Mouse (Mus musculus): ENCODE results near the gene Ncapd3.

Ncapd3 gene

DNA sequence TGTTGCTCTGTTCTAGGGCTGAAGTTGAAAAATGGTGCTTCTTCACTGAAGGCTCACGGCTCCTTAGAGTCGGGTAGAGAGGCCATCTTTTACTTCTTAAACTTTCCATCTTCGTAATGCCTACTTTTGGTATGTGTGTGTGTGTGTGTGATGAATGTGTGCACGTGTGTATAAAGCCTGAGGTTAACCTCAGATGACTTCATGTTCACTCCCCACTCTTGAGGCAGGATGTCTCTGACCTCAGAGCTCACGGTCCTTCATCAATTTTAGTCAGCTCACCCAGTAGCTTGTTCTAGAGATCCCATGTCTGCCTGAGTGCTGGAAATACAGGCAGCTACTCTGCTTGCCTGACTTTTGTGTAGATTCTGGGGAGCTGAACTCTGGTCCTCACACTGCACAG lies 13.9 kb downstream of the Ncapd3 start:
- DNase-seq (ENCODE audit: low spot score), result no peak

DNA sequence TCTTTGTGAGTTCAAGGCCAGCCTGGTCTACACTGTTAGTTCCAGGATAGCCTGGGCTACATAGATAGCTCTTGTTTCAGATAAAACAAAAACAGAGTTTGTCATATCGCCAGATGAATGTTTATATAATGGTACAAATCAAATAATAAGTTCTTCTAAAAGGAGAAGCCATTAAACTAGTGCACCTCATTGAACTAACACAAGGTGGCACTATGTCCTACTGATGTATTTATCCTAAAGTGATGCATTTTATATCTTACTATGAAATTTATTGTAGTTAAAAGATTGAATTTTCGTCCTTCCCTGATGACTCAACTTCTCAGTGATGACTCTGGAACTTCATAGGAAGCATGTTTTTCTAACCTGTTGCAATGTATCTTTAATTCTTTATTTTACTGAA lies 19.5 kb downstream of the Ncapd3 start:
- no peak for DNase-seq (ENCODE audit: low spot score)

DNA sequence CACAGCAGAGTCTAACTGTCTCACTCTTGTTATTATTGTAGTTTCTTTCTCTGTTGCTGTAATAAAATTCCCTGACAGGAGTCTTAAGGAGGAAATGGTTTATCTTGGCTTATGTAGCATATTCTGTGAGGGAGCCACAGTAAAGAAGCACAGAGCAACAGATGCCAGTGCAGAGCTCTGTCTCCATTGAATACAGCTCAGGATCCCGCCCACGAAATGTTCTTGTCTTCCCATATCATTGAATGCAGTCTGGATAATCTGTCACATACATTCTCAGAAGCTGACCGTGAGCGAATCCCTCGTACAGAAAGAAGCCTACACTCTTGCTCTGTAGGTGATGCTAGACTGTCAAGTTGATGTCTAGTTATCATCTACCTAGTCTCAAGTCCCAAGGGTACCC lies 28.4 kb downstream of the Ncapd3 start:
- no peak for DNase-seq (ENCODE audit: low spot score)

DNA sequence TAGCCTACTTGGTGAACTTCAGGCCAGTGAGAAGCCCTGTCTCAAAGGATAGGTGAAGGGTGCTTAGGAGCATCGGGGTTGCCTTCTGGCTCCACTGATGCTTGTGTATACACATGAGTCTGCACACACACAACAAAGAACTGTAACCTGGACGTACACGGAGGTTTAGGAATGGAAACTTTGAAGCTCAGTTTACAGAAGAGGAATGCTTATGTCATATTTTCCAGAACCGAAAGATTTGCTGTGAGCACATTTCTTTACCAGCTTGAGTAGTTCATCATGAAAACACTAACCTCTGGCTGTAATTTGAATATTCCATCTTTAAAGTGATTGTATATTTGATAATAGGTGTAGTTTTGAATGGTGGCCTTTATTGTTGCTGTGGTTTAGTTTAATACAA lies 40.9 kb downstream of the Ncapd3 start:
- DNase-seq (ENCODE audit: low spot score), result no peak

DNA sequence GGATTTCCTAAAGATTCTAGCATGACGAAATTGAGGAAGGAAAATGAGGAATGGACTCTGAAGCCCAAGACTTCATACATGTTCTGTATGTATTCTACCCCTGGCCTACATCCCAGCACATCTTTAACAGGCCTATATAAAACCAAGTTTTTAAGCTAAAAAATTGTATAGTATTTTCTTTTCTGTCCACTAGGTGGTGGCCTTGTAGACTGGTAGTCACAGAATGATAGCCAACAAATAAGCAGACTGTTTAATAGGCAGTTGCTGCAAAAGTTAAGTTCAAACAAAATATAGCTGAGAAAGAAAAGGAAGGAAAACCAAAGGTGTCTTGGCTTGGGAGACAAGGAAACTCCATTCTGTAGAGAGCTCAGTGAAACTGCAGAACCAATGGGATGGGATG lies 44.7 kb downstream of the Ncapd3 start:
- peak; percentile 11 for DNase-seq (ENCODE audit: low spot score)

DNA sequence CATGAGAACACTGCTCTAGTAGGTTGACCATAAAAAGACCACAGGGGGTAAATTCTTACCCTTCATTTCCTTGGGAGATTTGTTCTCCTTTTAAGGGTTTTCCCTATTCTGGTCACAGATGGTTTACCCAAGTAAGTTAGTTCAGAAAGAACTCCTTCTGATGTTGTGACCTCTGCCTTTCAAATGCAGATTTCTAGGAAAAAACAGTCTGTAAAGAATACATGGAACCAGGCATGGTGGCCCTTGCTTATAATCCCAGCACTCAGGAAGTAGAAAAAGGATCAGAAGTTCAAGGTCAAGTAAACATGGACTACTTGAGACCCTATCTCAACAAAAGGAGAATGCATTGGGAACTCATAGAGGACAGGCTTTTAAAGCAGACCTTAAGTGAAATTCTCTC lies 45.8 kb downstream of the Ncapd3 start:
- DNase-seq (ENCODE audit: low spot score), result no peak

DNA sequence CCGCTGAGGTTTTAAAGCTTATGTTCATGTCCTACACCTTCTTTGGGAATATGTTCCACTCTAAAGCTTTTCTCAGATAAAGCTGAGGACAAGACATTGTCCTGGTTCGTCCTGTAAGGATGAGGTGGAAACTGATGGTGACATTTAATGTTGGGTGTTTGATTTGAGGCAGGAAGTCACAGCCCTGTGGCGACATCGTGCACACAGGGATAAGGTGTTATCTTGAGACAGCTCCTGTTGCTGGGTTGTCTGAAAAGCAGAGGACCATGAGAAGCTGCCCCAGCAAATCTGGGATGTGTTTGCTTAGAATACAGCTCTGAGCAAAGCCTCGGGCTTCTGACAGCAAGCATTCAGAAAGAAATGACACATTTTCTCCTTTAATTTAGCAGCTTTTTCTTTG lies 56.3 kb downstream of the Ncapd3 start:
- DNase-seq (ENCODE audit: low spot score), result no peak

GRCm38 (mm10) chr9:27087402-27087801 lies 57.4 kb downstream of the Ncapd3 start:
- DNase-seq (ENCODE audit: low spot score), result no peak

DNA sequence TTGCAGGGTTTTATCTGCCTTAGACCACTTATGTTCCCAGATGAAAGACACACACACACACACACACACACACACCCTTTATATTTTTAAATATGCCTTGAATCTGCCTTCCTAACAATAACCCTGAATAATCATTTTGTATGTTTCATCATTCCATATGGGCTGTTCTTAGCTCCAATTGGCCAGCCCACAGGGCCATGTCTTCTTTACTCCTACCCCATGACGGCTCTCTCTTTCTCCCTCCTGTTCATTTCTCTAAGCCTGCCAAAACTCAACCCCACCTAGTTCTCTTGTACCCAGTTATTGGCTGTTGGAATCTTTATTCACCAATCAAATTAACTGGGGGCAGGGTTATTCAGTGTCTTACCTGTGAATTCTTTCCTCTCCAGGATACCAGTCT lies 60.2 kb downstream of the Ncapd3 start:
- no peak for DNase-seq (ENCODE audit: low spot score)

DNA sequence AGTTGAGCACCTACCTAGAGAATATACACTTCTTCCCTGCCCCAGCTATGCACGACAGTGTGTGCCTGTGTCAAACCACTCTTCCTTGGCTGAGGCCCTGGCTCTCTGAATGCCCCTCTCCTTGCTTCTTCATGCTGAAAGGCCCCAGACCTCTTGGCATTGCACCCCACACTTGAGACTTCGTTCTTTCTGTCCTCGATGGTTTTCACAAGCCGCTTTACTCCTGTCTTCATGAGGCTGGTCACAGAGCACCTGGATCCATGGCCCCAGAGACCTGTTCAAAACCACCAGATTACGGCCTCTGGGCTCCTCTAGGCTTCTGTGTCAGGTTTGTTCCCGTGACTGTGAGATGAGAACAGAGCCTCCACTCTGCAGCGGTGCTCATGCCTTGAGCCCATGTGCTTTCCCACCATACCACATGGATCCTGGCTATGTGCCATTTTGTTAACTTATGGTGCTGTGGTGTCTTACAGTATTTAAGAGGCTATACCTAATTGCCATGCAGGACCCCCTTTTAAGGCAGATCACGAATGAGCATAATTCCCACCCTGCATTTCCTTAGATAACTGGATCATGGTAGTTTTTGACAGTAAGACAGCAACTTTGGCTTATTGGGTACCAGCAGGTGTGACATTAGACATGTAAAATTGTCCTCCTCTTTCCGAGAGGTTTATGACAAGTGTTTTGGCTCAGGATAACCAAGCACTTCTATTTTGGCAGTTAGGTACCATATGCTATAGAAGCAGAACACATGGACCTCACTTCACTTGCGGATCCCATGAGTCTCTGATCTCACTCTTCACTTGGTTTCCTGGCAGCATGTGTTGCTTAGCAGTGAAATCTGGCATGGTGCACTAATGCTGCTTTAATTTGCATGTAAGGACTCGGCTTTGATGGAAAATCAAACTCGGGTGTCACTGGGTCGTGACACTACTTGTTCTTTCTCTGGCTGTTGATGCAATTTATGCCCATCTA lies 61.1 kb downstream of the Ncapd3 start:
- DNase-seq (ENCODE audit: low spot score), result no peak

GRCm38 (mm10) chr9:27092916-27093315 lies 62.9 kb downstream of the Ncapd3 start:
- no peak for DNase-seq (ENCODE audit: low spot score)

DNA sequence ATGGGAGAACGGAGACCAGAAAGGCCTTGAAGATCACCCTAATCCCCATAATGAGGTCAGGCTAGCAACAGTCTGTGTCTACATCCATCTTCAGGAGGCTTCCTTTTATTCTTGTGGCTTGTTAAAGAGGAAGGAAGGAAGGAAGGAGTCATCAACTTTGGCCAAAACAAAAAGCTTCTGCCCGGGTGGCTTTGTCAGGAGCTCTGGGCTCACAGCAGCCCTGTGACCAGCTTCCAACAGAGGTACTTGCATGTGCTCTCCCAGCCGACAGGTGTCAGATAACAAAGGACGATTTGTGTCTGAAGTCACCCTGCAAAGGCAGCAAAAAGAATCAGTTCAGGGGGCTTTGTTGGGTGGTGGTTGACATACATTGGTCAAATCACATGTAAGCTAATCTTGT lies 68.1 kb downstream of the Ncapd3 start:
- no peak for DNase-seq (ENCODE audit: low spot score)

DNA sequence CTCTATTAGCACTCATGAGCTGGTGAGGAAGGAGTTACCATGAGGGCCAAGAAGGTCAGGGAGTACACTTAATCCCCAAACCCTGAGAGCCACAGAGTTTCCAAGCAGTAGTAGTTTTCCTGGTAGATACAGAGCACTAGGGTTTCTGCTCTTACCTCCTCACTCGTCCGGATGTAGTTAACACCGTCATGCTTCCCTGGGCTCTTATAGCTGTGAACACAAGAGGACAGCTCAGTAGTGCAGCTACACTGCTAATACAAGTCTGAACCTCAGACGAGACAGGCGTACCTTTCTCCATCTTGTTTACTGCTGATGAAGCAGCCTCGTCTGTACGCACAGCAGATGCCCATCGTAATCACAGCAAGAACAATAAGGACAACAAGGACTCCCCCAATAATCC lies 68.6 kb downstream of the Ncapd3 start:
- no peak for DNase-seq (ENCODE audit: low spot score)

DNA sequence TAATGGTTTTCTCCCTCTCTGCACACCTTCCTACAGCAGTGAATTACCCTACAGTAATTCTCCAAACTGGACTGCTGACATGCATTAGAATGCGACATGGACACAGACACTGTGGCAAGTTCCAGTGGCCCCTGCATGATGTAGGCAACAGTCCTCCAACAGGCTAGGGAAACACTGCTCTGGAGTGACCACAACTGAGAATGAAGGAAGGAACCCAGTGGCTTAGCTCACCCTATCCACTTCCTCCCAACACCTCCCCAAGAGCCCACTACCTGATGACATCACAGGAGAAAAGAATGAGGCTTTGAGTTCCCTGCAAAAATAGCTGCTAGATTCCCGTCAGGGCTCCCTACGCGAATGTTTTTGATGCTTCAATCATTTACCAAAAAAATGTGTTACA lies 69.5 kb downstream of the Ncapd3 start:
- no peak for DNase-seq (ENCODE audit: low spot score)

DNA sequence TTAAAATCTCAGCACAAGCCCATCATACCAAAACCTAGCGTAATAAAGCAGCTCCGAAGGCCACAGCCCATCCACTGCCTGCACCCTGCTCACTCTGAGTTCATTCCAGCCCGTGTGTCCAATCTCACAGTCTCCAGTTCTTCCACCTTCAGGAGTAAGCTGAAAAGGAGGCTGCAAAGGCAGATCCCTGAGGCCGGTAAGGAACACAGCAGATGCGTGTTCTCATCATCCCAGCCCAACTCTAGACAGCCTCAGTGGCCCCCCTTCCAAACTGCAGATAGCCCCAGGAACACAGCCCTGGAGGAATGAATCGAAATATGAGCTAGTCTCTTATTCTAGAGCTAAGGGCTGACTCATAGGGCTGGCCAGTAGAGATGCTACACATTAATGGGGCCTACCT lies 71.5 kb downstream of the Ncapd3 start:
- DNase-seq (ENCODE audit: low spot score), result no peak

DNA sequence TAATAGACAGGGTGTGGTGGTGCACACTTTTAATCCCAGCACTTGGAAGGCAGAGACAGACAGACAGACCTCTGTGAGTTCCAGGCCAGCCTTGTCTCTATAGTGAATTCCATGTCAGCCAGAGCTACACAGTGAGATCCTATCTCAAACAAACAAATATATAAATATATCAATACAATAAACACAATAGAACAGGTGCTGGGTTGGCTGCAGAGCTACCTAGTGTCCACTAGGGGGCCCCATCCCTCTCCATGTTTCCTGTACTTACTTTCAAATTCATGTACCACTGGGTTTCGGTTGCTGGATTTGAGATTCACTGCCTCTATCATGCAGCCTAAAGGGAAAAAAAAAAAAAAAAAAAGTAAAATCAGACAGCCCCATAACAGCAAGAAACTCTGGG lies 76.1 kb downstream of the Ncapd3 start:
- peak; percentile 53 for DNase-seq (ENCODE audit: low spot score)

DNA sequence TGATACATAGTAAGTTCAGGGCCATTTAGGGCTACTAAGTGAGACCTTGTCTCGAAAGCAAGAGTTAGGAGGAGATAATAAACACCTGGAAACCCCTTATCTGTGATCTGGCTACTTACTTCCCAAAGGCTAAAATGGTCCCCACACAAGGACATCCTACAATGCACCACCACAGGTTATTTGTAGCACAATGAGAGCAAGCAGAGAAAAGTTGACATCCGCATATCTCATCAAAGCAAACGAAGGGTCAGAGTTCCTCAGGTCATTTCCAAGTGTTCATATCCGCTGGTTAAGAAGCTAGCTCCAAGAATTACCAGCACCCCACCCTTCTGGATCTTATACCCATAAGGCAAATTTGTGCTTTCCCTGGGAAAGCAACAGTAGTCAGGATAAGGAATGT lies 78.5 kb downstream of the Ncapd3 start:
- DNase-seq (ENCODE audit: low spot score), result no peak

GRCm38 (mm10) chr9:27109533-27110514 lies 79.8 kb downstream of the Ncapd3 start:
- no peak for DNase-seq (ENCODE audit: low spot score)

DNA sequence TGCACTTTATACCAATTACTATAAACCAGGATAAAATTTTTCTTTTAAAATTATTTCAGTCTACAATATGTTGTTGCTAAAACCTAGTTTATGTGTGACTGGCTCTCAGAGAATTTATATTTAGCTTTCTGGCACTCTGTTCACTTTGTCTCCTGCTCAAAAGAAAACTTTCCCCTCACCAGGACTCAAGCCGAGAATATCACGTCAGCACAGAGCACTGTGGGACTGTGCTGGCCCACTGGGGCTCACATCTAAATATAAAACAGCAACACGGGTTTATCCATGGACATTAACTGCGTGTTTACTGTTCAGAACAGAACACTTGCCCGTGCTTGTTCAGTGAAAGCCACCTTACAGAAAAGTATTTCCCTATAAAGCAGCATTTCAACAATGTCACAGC lies 80.7 kb downstream of the Ncapd3 start:
- no peak for DNase-seq (ENCODE audit: low spot score)

GRCm38 (mm10) chr9:27111756-27112155 lies 81.8 kb downstream of the Ncapd3 start:
- DNase-seq (ENCODE audit: low spot score), result no peak

- no peak for DNase-seq (ENCODE audit: low spot score)
Measured at GRCm38 (mm10) chr9:27121254-27121653, 91.3 kb downstream of the Ncapd3 start.

DNA sequence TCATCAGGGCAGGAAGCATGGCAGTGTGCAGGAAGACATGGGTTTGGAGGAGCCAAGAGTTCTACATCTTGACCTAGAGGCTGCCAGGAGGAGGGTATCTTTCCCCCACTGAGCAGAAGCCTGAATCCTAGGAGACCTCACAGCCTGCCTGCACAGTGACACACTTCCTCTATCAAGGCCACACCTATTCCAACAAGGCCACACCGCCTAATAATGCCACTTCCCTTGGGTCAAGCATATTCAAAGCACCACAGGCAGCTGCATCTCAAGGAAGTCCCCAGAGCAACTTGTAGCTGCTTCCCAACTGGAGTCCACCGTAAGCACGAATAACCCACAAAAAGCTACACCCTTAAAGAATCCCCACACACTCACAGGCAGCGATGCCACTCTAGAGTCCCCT lies 92.1 kb downstream of the Ncapd3 start:
- DNase-seq (ENCODE audit: low spot score), result no peak

DNA sequence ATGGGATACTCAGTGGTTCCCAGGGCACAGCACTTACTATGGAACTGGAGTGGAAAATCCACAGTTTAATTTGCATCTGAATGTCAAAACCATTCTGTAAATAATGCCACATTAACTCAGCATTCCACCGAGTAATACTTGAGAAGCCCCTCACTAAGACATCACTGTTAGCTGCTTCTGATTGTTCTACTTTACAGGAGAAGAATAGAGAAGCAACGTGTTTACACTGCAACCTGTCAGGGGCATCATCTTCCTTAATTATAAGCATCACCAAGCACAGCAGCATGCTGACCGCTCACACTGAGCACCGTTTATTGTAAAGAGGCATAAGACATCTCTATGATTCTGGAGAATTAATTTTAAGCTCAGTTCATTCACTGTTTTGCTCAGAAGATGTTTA lies 93.0 kb downstream of the Ncapd3 start:
- no peak for DNase-seq (ENCODE audit: low spot score)
